Mouse (Mus musculus): ENCODE measurements around the gene Icam4. TPM values are rescaled to one million over a fixed set of nuclear protein-coding genes. Genes with fewer than 3 reads are reported as not detected.

The Icam4 gene
- total and polyA plus RNA-seq, 3 experiments, result 193 to 268 (median 260) TPM

DNA sequence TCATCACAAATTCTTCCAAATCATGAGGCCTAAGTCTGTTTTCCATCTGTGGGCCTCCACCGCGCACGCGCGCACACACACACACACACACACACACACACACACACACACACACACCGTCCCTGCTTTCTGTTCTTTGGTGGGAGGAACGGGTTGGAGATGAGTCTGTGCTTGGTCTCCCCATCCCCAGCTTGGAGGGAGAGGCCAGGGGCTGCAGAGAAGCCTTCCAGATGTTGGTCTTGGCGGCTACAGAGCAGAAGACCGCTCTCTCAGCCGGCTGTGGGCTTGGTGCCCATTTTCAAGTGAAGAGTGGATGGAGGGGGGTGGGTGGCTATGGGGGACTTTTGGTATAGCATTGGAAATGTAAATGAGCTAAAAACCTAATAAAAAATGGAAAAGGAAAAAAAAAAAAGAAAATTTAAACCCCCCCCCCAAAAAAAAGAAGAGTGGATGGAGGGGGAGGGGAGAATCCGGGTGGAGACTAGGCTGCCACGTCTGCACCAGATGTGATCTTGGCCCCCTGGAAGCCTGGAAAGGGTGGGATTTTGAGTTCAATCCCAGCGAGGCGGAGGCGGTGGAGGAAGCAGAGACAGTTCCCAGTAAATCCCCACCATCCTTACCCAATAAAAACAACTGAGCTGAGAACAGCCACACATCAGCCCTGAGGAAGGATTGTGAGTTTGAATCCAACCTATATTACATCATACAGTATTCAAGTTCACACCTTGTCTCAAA, 42.1 kb upstream of the Icam4 start:
- peaks cover 5 to 13% of the 10 kb centered on the region in 2 experiments; a peak in 2 of 4 replicates for H3K27me3 ChIP-seq (ENCODE audit: control insufficient read depth in 1 of 2, insufficient read depth in 2 of 2, low read length in 2 of 2)
- no peak for DNase-seq (ENCODE audit: low read depth, low spot score)
- H3K9me3 ChIP-seq (replicated peaks; ENCODE audit: insufficient read depth, low read length), result no peaks in the 10 kb centered on the region
- H3K27ac ChIP-seq (ENCODE audit: control insufficient read depth, low read depth, low read length), result no peak overlapping the region
- H3K9ac ChIP-seq (ENCODE audit: control insufficient read depth, low read depth, low read length, poor library complexity, severe bottlenecking), result no peak overlapping the region
- H3K4me3 ChIP-seq (ENCODE audit: control insufficient read depth in 1 of 2, insufficient read depth in 1 of 2, low read depth in 2 of 2, low read length in 2 of 2), result no peak overlapping the region
- TF ChIP-seq ELF1 (IDR thresholded peaks at IDR 0.05; ENCODE audit: low read depth, low read length) (no peak), E2F4 (IDR thresholded peaks at IDR 0.05; ENCODE audit: borderline replicate concordance, low read depth, low read length) (no peak), ETS1 (IDR thresholded peaks at IDR 0.05; ENCODE audit: low read depth, low read length) (no peak), TBP (IDR thresholded peaks at IDR 0.05; ENCODE audit: low read depth, low read length) (no peak), MAZ (IDR thresholded peaks at IDR 0.05; ENCODE audit: low read depth, low read length) (no peak), MAX (IDR thresholded peaks at IDR 0.05; ENCODE audit: low read length) (no peak), USF1 (IDR thresholded peaks at IDR 0.05; ENCODE audit: low read depth, low read length) (no peak), TCF12 (IDR thresholded peaks at IDR 0.05; ENCODE audit: low read depth, low read length) (no peak), MEF2A (IDR thresholded peaks at IDR 0.05; ENCODE audit: extremely low read depth, insufficient replicate concordance, low read depth, low read length, poor library complexity, severe bottlenecking) (no peak), CTCF (IDR thresholded peaks at IDR 0.05 in 2 of 3, conservative IDR thresholded peaks at IDR 0.05 in 1 of 3; ENCODE audit: control insufficient read depth in 1 of 3, insufficient read depth in 1 of 3, low read depth in 2 of 3, low read length in 3 of 3, poor library complexity in 1 of 3, severe bottlenecking in 1 of 3) (no peak), HCFC1 (IDR thresholded peaks at IDR 0.05; ENCODE audit: low read depth, low read length) (no peak), RAD21 (IDR thresholded peaks at IDR 0.05; ENCODE audit: low read depth, low read length) (no peak), GATA1 (IDR thresholded peaks at IDR 0.05; ENCODE audit: low read depth, low read length) (no peak), USF2 (IDR thresholded peaks at IDR 0.05; ENCODE audit: borderline replicate concordance in 1 of 2, insufficient read depth in 1 of 2, low read depth in 1 of 2, low read length in 2 of 2) (no peak), NRF1 (IDR thresholded peaks at IDR 0.05; ENCODE audit: insufficient read depth, low read depth, low read length, poor library complexity, severe bottlenecking) (no peak)
- H3K4me1 ChIP-seq (ENCODE audit: control insufficient read depth in 1 of 2, insufficient read depth in 2 of 2, low read length in 2 of 2), result peaks cover 5 to 9% of the 10 kb centered on the region in 2 experiments; a peak in 3 of 4 replicates
- H3K79me2 ChIP-seq (ENCODE audit: control insufficient read depth, insufficient read depth, low read length, poor library complexity), result no peaks in the 10 kb centered on the region
- H3K36me3 ChIP-seq (ENCODE audit: control insufficient read depth in 1 of 2, insufficient read depth in 2 of 2, low read length in 2 of 2), result peaks cover 0 to 10% of the 10 kb centered on the region in 2 experiments; a peak in 2 of 4 replicates

DNA sequence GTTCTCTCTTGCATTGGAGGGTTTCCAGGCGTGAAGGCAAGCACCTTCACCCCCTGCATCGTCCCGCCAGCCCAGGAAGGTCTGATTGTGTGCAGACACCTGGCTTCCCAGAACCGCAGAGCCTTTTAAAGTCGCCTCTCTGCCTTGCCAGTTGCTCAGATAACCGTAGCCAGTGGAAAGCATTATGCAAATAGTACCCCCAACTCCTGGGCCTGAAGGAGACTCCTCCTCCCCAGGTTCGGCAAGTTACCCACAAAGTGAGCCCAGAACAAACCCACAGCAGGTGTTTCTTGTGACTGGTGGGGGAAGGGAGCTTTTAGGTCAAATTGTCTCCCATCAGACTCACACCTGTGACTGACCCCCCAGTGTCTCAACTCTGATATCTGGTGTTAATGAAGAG, 41.2 kb upstream of the Icam4 start:
- no peaks in the 10 kb centered on the region for H3K79me2 ChIP-seq (ENCODE audit: control insufficient read depth, insufficient read depth, low read length, poor library complexity)
- no peaks in the 10 kb centered on the region for H3K9me3 ChIP-seq (replicated peaks; ENCODE audit: insufficient read depth, low read length)
- no peak for TF ChIP-seq ZNF384 (IDR thresholded peaks at IDR 0.05; ENCODE audit: low read depth, low read length)
- TF ChIP-seq RCOR1 (IDR thresholded peaks at IDR 0.05; ENCODE audit: low read depth, low read length), result no peak
- no peak for TF ChIP-seq MYB (IDR thresholded peaks at IDR 0.05; ENCODE audit: low read depth, low read length)
- TF ChIP-seq TBP (IDR thresholded peaks at IDR 0.05; ENCODE audit: low read depth, low read length), result no peak
- no peak for TF ChIP-seq CHD1 (IDR thresholded peaks at IDR 0.05; ENCODE audit: low read depth, low read length)
- DNase-seq (ENCODE audit: low read depth, low spot score), result no peak
- no peak overlapping the region for H3K27ac ChIP-seq (ENCODE audit: control insufficient read depth, low read depth, low read length)
- peaks cover 5 to 13% of the 10 kb centered on the region in 2 experiments; a peak in 2 of 4 replicates for H3K27me3 ChIP-seq (ENCODE audit: control insufficient read depth in 1 of 2, insufficient read depth in 2 of 2, low read length in 2 of 2)
- H3K4me1 ChIP-seq (ENCODE audit: control insufficient read depth in 1 of 2, insufficient read depth in 2 of 2, low read length in 2 of 2), result peaks cover 3 to 7% of the 10 kb centered on the region in 2 experiments; a peak in 3 of 4 replicates
- H3K9ac ChIP-seq (ENCODE audit: control insufficient read depth, low read depth, low read length, poor library complexity, severe bottlenecking), result no peak overlapping the region
- H3K36me3 ChIP-seq (ENCODE audit: control insufficient read depth in 1 of 2, insufficient read depth in 2 of 2, low read length in 2 of 2), result peaks cover 0 to 8% of the 10 kb centered on the region in 2 experiments; a peak in 2 of 4 replicates
- no peak overlapping the region for H3K4me3 ChIP-seq (ENCODE audit: control insufficient read depth in 1 of 2, insufficient read depth in 1 of 2, low read depth in 2 of 2, low read length in 2 of 2)
